Mouse (Mus musculus) gastrocnemius, postnatal 14 days (tissue): ENCODE results near the gene Isg20l2. TPM values are rescaled to one million over a fixed set of nuclear protein-coding genes. Genes with fewer than 3 reads are reported as not detected.
"Not testable (repeated sequence)": the region's sequence is repeated elsewhere in the genome, so short reads cannot be mapped to it uniquely, and the experiment has no call there.

ENCODE experiments used
- DNase-seq: peaks from one replicate; pipeline ENCODE4 v3.0.0; 2021; ENCODE audit warnings: mixed read lengths
- intact Hi-C: fragments of 180-260 bp; cut with DNase I; formaldehyde crosslinking; loops from one replicate; pipeline ENCODE4 v1.15.1; 2025; ENCODE audit warnings: low total_unique reads
- long read RNA-seq, 2 experiments: library from polyadenylated mRNA; stranded (forward); transcript quantifications; one replicate each; pipeline ENCODE4 v2.0.0; 2021
- total RNA-seq, 2 experiments: library from RNA; stranded (reverse); gene quantifications; 2 replicates each; pipeline ENCODE4 v1.2.3; 2021

The Isg20l2 gene
- total RNA-seq: 1 to 10 TPM; 9.0 to 9.6 TPM
- long read RNA-seq, experiment 1, transcript Isg20l2-201 (4 exons, 2,893 nt): major isoform, 6 of 8 reads
- long read RNA-seq, experiment 1, partial matches to known transcripts: 1 of 8 reads
- long read RNA-seq, experiment 1, other reads (novel, unspliced or antisense): 1 of 8 reads
- long read RNA-seq, experiment 2, transcript Isg20l2-201 (4 exons, 2,893 nt): major isoform, 11 of 13 reads
- long read RNA-seq, experiment 2, partial matches to known transcripts: 2 of 13 reads
- long read RNA-seq, experiment 2, other reads (novel, unspliced or antisense): 0 of 13 reads

DNA sequence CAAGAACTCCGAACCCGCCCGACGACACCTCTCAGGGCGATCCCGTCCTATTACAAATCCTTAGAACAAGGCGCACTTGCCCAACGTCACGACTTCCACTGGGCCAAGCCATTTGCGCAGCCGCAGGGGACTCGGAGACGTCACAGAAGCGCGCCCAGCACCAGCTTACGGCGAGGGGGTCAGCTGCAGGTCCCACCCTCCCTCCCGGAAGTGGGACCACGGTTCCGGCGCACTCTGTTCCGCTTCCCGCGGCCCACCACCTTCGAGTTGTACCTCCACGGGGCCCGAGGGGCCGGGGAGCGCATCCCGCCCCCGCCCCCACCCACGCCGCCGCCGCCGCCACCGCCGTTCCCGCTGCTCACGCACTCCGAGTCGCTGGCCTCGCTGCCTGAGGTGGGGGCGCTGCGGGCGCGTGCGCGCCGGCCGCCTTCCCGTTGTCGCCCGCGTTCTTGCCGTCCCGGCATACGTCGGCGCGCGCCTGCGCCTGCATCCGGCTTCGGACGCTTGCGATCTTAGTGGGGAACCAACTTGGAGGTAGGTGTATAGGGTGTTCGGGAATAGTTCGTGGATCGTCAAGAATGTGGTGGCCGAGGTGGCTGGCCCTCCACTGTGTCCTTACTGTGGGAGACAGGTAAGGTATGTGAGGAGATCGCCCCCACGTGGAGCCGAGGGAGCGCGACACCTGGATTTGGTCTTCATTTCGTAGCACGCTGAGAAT lies at the start of gene Isg20l2, which contains the start of gene Rrnad1:
Gene Isg20l2 (plus strand): TSS at position 237 of the 718 bp plus-strand sequence.
Gene Rrnad1 (minus strand): TSS at position 640 of the 718 bp plus-strand sequence.
- intact Hi-C loops: loop anchor here (10.0 kb wide), 1 partner anchor 55 kb away; no protein-coding TSS in a partner anchor
- peak; percentile 98 for DNase-seq

DNA sequence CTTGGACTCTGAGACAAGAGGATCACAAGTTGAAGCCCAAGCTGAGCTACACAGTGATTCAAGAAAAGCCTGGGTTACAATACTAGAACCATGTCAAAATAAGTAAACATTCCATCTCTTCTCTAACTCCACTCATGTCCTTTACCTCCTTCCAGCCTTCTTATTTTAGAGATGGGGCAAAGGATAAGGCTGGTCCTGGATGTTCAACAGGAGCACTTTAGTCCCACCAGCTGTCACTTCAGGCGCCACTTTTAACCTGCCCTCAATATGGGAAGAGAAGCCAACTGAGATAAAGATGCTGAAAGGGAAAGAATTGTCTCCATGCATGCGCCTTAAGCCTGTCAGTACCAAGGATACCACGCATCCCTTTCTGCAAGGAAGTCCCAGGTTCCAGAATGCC lies 45.8 kb upstream of the Isg20l2 start:
- DNase-seq: no peak
- intact Hi-C loops: no loop called here

DNA sequence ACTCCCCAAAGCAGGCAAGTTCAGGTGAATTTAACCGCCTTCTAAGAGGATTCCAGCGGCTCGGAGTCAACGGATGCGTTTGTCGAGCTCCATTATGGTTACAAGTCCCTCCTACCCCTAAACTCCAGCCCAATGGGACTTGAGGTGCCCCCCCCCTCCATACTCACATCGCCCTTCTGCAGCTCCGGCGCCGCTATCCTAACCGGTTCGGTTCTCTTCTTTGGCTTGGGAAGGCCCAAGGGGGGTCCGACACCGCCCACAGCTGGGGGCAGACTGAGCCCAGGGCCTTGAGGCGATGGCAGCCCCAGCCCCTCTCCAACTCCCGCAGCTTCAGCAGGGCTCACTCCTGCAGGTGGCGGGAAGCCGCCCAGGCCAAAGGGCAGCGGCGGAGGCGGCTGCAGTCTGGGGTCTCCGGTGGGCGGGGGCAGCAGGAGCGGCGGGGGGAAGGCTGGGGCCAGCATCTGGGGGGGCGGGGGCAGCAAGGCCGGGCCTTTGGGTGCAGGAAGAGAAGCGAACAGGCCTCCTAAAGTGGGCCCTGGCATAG lies 45.3 kb upstream of the Isg20l2 start:
- intact Hi-C loops: no loop called here
- DNase-seq: peak; percentile 41

DNA sequence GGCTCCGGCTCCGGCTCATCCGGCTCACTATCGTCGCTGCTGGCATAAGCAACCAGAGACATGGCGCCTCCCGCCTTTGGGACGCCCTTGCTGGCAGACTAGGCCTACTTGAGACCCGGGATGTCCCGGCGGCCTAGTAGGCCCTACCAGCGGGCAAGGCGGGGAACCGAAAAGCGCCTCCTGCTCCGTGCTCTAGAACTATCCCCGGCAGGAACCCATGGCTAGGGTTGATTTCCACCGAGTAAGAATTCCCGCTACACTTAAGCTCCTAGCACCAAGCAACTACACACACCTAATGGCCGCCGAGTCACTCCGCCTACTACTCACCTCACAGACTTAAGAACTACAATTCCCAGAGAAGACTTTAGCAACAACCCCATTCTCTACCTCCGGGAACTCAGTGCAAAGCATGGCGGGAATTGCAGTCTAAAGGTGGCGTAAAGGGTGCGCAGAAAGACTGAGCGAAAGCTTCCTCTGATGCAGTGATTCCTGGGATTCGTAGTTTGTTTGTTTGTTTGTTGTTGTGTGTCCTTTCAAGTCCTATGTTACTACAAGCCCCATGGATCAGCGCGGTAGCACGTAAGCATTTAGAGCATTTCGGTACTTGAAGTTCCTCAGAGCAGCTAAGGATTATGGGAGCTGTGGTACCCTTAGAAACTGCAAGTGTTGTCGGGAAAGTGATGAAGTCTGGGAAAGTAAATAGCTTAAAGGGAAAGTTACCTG lies 44.7 kb upstream of the Isg20l2 start, which contains the start of gene Prcc:
Gene Prcc (minus strand): TSS at position 328 of the 723 bp plus-strand sequence.
- intact Hi-C loops: no loop called here

DNA sequence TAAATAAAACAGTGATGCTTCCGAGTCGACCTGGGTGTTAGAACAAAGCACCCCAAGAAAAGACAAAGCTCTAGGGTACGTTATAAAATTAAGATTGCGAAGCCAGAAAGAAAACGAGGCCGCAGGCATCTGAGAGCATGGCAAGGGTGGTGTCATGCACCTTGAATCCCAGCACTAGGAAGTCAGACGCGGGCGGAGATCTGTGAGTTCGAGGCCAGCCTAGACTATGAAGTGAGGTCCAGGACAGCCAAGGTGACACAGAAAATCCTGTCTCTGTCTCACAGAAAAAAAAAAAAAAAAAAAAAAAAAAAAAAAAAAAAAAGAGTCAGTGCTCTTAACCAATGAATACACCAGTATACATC lies 44.1 kb upstream of the Isg20l2 start:
- intact Hi-C loops: no loop called here
- DNase-seq: peak; percentile 18

More for the DNA sequence above, 44.7 kb upstream of the Isg20l2 start, which contains the start of gene Prcc:
- peak; percentile 85 for DNase-seq

DNA sequence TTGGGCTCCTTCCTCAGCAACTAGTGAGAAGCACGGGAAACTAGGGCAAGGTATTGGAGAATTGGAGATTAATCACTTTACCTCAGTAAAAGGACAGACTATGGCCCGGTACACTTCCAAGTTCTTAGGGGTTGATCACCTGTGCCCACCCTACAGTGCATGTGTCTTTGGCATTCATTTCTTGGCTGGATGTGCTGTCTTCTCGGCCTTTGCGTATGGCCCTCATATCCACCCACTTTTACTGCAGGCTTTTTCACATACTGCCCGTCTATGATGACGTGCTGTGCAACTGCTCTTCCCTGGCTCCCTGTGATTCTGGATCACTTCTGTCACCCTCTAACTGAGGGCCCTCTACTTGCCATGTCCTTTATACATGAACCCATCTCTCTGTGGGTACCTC lies 43.7 kb upstream of the Isg20l2 start:
- intact Hi-C loops: no loop called here

DNA sequence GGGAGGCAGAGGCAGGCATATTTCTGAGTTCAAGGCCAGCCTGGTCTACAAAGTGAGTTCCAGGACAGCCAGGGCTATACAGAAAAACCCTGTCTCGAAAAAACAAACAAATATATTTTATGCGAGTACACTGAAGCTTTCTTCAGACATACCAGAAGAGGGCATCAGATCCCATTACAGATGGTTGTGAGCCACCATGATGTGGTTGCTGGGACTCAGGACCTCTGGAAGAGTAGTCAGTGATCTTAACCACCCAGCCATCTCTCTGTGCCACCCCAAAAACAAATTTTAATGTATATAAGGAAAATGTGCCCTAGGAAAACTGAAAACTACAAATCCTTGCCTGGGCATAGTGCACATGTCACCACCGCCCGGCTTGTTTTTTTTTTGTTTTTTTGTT lies 42.7 kb upstream of the Isg20l2 start:
- intact Hi-C loops, DNase-seq: not testable (repeated sequence)

More for the DNA sequence above, 43.7 kb upstream of the Isg20l2 start:
- DNase-seq: no peak

DNA sequence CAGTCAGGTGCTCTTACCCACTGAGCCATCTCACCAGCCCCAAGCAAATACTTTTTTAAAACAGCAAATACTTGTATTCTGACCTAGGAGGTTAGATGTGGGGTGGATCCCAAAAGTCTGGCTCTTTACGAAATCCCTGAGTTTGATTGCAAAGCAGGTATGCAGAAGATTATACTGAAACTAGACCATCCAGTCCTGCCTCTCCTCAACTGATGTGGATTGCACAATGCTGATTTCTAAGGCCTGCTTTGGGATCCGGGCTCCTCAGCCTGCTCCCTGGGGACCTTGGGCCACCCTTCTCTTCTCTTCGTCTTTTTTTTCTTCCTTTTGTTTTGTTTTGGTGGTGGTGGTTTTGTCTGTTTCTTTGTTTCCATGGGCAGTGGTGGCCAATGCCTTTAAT lies 38.6 kb upstream of the Isg20l2 start:
- intact Hi-C loops: no loop called here
- no peak for DNase-seq

DNA sequence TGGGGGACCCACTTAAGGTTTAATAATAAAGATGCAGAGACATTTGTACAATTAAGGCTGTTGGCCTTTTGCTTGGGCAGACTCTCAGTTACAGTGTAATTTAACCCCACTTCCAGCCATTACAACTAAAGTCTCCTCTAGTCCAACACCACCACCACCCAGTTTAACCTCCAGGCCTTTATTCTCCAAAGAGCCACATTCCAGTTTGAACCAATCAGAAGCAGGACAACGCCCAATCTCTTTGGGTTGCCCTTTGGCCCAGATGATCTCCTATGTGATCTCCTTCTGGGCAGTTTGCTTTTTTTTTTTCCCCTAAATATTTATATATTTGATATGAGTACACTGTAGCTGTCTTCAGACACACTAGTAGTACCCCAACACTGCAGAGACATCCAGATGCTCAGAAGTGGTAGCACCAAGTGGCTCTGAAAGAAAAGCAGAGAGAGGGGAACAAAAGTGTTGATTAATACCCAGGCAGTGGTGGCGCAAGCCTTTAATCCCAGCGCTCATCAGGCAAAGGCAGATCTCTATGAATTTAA lies 36.7 kb upstream of the Isg20l2 start:
- DNase-seq: no peak
- intact Hi-C loops: no loop called here

DNA sequence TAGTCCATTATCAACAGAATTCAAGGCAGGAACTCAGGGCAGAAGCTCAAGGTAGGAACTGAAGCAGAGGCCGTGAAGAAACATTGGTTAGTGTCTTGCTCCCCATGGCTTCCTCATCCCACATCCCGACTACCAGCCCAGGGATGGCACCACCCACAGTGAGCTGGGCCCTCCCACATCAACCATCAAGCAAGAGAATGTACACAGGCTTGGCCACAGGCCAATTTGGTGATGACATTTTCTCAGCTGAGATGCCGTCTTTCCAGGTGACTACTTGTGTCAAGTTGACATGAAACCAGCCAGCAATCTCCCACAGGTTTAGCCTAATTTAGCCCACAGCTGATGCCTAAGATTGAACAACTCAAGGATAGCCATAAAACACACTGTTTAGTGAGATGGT lies 30.8 kb upstream of the Isg20l2 start:
- intact Hi-C loops: no loop called here
- DNase-seq: no peak

DNA sequence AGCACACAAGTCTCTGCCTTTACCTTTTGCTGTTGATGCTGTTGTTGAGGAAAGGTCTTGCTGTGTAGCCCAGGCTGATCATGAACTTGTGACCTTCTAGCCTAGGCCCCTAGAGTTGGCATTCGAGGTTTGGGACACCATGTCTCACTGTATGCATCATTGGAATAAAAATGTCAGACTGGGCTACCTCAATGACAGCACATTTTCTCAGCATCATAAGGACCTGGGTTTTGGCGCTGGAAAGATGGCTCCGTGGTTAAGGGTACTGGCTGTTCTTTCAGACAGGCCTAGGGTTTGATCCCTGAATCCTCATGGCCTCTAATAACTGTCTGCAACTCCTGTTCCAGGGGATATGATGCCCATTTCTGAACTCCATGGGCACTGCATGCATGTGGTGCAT lies 30.3 kb upstream of the Isg20l2 start:
- no peak for DNase-seq
- intact Hi-C loops: no loop called here

DNA sequence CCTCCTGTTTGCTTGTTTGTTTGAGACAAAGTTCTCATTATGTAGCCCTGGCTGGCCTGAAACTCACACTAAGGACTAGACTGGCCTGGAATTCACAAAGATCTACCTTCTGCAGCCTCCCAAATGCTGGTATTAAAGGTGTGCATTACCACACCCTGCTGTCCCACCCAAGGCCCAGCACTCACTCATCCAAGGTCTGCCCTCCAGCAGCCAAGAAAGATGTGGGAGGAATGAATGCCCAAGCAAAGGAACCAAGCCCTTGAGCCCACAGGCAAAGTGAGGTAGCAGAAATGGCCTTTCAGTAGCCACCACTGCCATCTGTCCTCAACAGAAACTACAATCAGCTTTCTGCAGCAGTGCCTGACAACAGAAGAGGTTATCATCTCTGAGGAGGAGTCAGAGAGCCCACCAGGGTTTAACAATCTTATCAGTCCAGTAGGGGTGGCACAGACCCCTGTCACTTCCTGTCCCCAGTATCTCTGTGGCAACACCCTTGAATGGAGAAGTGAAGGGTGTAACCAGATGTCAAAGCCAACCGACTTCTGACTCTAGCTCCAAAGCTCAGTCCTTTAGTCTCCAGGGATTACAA lies 29.0 kb upstream of the Isg20l2 start:
- DNase-seq: no peak
- intact Hi-C loops: no loop called here

DNA sequence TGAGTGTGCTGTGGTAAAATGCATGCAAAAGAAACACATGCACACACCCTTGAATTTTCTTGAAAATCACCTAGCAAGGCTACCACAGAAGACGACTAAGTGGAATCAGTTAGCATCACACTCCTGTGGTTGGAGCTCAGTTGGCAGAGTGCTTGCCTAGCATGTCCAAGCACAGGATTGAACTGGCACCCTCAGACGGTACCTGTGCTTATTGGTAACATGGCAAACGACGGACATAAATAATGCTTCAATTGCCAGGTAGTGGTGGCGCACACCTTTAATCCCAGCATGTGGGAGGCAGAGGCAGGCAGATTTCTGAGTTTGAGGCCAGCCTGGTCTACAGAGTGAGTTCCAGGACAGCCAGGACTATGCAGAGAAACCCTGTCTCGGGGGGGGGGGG lies 28.2 kb upstream of the Isg20l2 start:
- intact Hi-C loops: not testable (repeated sequence)

DNA sequence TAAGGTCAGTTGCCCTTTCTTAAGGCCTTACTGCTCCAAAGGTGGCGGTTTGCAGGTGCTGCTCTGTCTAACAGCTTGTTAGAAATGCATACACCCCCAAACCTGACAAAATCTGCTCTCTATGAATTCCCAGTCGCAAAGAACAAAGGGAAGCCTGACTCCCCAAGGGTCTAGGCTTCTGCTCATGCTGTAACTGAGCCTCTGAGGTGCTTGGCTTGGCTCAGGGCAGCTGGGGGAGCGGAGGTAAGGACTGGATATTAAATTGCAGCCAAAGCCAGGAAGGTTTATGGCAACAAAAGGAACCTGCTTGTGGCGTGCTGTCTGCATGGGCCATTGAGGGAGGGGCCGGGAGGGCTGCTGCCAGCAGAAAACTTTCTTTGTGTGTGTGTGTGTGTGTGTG lies 26.3 kb upstream of the Isg20l2 start:
- intact Hi-C loops: no loop called here
- no peak for DNase-seq

More for the DNA sequence above, 28.2 kb upstream of the Isg20l2 start:
- DNase-seq: not testable (repeated sequence)

DNA sequence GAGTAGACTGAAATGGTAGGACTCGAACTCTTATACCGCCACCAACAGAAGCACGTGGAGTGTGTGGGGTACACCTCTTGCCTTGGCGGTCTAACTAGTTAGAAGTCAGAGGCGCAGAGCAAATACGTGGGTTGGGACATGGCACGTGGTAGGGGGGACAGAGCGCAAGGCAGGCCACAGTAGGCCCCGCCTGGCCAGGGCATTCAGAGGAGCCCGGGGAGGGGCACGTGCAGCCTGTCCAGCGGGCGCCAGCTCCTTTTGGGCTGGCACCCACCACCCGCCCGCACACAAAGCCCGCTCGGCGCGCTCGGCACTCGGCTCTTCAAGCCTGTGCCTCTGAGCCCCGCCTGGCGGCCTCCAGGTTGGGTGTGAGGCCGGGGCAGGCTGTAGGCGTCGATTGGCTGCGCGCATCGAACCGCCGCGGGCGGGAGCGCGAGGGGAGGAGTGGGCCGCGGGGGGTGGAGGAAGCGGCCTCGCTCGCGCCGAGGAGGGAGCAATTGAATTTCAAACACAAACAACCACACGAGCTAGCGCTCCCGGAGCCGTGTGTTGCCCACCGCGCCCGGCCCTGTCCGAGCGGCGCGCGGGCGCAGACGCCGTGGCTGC lies 24.1 kb upstream of the Isg20l2 start, which contains the start of gene Hdgf:
Gene Hdgf (plus strand): TSS at position 442 of the 606 bp plus-strand sequence.
- intact Hi-C loops: no loop called here

DNA sequence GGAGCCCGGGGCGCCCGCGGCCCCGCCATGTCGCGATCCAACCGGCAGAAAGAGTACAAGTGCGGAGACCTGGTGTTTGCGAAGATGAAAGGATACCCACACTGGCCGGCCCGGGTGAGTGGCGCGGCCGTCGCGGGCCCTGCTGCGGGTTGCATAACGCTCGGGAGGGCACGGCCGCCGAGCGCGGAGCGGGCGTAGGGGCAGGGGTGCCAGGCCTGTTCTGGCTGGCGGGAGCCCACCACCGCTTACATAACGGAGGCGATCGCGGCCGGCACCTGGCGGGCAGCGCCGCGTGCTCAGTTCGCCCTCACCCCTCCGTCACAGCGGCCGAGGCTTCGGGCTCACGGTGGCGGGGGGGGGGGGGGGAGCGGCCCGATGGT lies 23.5 kb upstream of the Isg20l2 start:
- intact Hi-C loops: no loop called here
- DNase-seq: peak; percentile 72

More for the DNA sequence above, 24.1 kb upstream of the Isg20l2 start, which contains the start of gene Hdgf:
- peak; percentile 96 for DNase-seq

DNA sequence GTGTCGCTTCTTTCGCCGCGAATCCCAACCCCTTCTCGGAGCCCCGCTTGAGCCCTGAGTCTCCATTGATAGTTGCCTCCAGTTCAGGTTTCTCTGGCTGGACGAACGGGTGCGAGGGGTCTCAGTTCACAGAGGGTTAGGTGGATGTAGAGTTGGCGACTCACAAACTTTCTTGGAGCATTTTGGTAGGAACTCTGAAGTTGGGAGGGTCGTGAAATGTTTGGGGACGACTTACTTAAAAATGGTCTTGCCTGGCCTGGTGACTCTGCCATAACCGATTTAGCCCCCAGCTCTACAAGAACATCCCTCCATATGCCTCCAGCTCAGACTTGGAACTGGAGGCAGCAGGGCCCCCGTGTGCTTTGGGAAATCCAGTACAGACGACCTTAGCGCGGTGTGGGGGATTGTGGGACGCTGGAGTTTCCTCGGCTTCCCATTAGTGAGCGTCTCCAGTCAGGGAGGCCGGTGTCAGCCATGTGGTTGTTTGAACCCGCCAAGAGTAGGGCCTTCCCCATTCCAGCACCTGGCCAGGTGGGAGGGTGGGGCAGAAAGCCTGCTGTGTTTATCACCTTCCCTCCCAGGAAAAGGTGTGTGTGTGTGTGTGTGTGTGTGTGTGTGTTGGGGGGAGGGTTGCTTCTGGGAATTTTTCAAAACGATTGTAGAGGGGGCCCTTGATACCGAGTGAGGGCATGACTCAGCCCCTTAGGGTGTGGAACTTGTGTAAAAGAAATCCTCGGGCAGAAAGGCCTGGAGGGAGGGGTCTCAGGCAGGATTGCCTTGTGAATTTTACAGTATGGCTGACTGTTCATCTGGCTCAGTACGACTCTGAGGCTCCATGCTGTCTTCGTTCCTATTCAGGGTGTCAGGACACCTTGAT lies 22.9 kb upstream of the Isg20l2 start:
- DNase-seq: peak; percentile 32
- intact Hi-C loops: no loop called here

DNA sequence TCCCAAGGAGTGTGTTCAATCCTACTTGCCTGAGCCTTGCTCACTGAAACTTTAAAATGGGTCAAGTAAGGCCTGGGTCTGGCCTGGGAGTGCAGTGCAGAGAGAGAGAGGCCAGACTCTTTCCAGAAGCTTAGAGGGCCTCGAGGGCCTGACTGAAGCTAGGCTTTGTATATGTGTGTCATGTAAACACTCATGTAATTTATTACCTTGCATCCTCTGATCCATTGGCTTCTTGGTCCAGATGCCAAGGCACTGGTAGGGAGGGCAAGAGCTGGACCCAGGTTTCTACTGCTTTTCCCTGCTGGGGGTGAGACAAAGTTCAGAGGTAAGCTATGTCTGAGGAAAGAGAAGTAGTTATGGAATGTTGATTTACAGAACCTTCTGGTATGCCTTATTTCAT lies 22.2 kb upstream of the Isg20l2 start:
- DNase-seq: no peak
- intact Hi-C loops: no loop called here
